Mouse (Mus musculus) megakaryocyte, embryonic 14.5 days (primary cell): ENCODE data around the gene Retreg1.

ENCODE experiments used
- FLI1 ChIP-seq: IDR thresholded peaks from 2 replicates; pipeline ENCODE4 v1.6.1; 2012; ENCODE audit warnings: low read length, inconsistent platforms, mixed read lengths
- GATA1 ChIP-seq: IDR thresholded peaks from 3 replicates; pipeline ENCODE4 v1.6.1; 2012; ENCODE audit warnings: mixed read lengths, low read length, inconsistent platforms, borderline replicate concordance

- TF ChIP-seq GATA1: no peak
- TF ChIP-seq FLI1: no peak
Measured at GRCm38 (mm10) chr15:25902931-25903615, 60.1 kb downstream of the Retreg1 start.
